Mouse (Mus musculus) T-helper 1 cell (primary cell): ENCODE results near the gene Acacb.

Experiments used
- in situ Hi-C: fragments of 300-600 bp; cut with MboI, MseI; formaldehyde crosslinking; loops from one replicate; pipeline ENCODE4 v1.15.1; 2025; ENCODE audit warnings: high pct_unique_total_duplicates

The Acacb gene

GRCm38 (mm10) chr5:114299156-114299855 is 153.0 kb downstream of the Acacb start:
- in situ Hi-C loops: no loop called here

- in situ Hi-C loops: no loop called here
These were observed 153.7 kb downstream of the Acacb start for GRCm38 (mm10) chr5:114299883-114300610.
